ENCODE assay signal across 25 mouse cellular contexts in the genomic region with DNA sequence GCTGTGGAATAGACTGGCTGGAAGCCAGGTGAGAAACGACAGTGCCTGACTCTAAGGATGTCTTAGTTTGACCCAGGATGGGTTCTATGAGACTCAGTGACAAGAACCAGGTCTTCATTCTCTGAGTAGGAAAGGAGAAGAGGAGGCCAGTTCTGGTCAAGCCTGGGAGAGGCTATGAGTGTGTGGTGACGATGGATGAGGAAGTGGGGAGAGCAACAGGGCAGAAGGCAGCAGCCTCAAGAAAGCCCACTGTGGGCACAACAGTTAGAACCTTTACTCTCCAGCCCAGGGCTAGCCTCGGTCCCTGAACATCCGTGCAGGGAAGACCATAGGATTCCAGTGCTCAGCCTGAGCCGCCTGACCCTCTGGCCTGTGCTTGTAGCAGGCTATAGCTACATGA.
DNase-seq lines count a peak whose midpoint lies in the region; ATAC-seq lines count a peak whose summit lies in the region.
"Had no signal": no experiment of that assay in that cellular context is flagged by ENCODE, and none has a peak within 500 bp of the region (broad histone marks: within the 10 kb centered on the region; RNA-seq: fewer than 3 reads in every experiment).

No protein-coding gene starts in this region.

- H3K27ac ChIP-seq in heart, embryonic 10.5 days = 0 out of 2 replicates have a peak overlapping the region, but pooled peaks have one; percentile 7
- no peak overlapping the region for H3K27ac ChIP-seq in midbrain, embryonic 14.5 days (replicated peaks; ENCODE audit: low read depth, low read length)
- H3K27ac ChIP-seq: forebrain, embryonic 10.5 days; gastrocnemius, adult 2 months; heart, adult 2 months; hindbrain, embryonic 10.5 days; hindbrain, embryonic 13.5 days had no signal

- no peaks in the 10 kb centered on the region for H3K9me3 ChIP-seq in heart, embryonic 10.5 days
- no peaks in the 10 kb centered on the region for H3K9me3 ChIP-seq in midbrain, embryonic 14.5 days (ENCODE audit: control insufficient read depth, low read length)
- H3K9me3 ChIP-seq: hindbrain, embryonic 10.5 days; hindbrain, embryonic 13.5 days had no signal

- H3K9ac ChIP-seq in midbrain, embryonic 14.5 days (replicated peaks; ENCODE audit: low read length) = no peak overlapping the region
- H3K9ac ChIP-seq: forebrain, postnatal 0 days; hindbrain, embryonic 13.5 days had no signal

- no peak for DNase-seq in heart, embryonic 10.5 days (ENCODE audit: low spot score)
- DNase-seq in heart, adult 18-20 months = no peak
- no peak for DNase-seq in layer of hippocampus, adult 18-20 months (ENCODE audit: low spot score in 2 of 2)
- no peak for DNase-seq in midbrain, embryonic 14.5 days
- DNase-seq in thymus, postnatal 4 days = no peak
- no peak for DNase-seq in adrenal gland, adult (ENCODE audit: inconsistent age in 2 of 2, low spot score in 1 of 2)
- DNase-seq: adrenal gland, adult 8-10 months; adrenal gland, postnatal 25 days; cerebellum, adult 11-12 months; cerebellum, adult 8-10 months; cerebellum, postnatal 10 days; cerebellum, postnatal 36 days; forebrain, postnatal 0 days; gastrocnemius, adult 2 months; gastrocnemius, postnatal 14 days; heart, adult 2 months had no signal

- no peak overlapping the region for H3K4me2 ChIP-seq in midbrain, embryonic 14.5 days (ENCODE audit: low read length)
- H3K4me2 ChIP-seq: heart, embryonic 11.5 days; hindbrain, embryonic 13.5 days had no signal

- 64% methylated on average over 5 of the region's 5 CpGs for WGBS in heart, embryonic 10.5 days
- 58% methylated on average over 5 of the region's 5 CpGs for WGBS in midbrain, embryonic 14.5 days

- ATAC-seq in hematopoietic stem cell, adult 5-6 weeks (replicated peaks in 1 of 2; ENCODE audit: insufficient read depth in 1 of 2, low FRiP score in 2 of 2, low TSS enrichment in 1 of 2, low read depth in 1 of 2, poor library complexity in 2 of 2, severe bottlenecking in 2 of 2) = peak; percentile 43 to 49; a peak in 2 of 4 replicates
- peak; percentile 55 for ATAC-seq in monocyte, adult 5-6 weeks (replicated peaks; ENCODE audit: insufficient number of reproducible peaks, low FRiP score, low TSS enrichment, poor library complexity, severe bottlenecking)
- ATAC-seq in midbrain, embryonic 14.5 days (ENCODE audit: low FRiP score, low TSS enrichment) = no peak
- ATAC-seq: CD4-positive, CD25-positive, alpha-beta regulatory T cell, adult 4 months; forebrain, embryonic 14.5 days; forebrain, postnatal 0 days; hindbrain, embryonic 16.5 days had no signal

- peaks cover 54% of the 10 kb centered on the region for H3K4me1 ChIP-seq in heart, embryonic 10.5 days
- peaks cover 15% of the 10 kb centered on the region; the same call in 1 of the 2 replicates for H3K4me1 ChIP-seq in midbrain, embryonic 14.5 days (ENCODE audit: control insufficient read depth, insufficient read depth, low read length)

- H3K36me3 ChIP-seq in heart, embryonic 10.5 days = no peaks in the 10 kb centered on the region
- H3K36me3 ChIP-seq in midbrain, embryonic 14.5 days (ENCODE audit: control insufficient read depth, insufficient read depth, low read length) = no peaks in the 10 kb centered on the region
- H3K36me3 ChIP-seq: forebrain, embryonic 10.5 days; hindbrain, embryonic 10.5 days; hindbrain, embryonic 13.5 days had no signal

- H3K27me3 ChIP-seq in heart, embryonic 10.5 days (ENCODE audit: insufficient read depth, poor library complexity, severe bottlenecking) = peaks cover 69% of the 10 kb centered on the region
- peaks cover 9% of the 10 kb centered on the region; the same call in 1 of the 2 replicates for H3K27me3 ChIP-seq in midbrain, embryonic 14.5 days (ENCODE audit: control insufficient read depth, insufficient read depth, low read length)

- H3K4me3 ChIP-seq in heart, embryonic 10.5 days = no peak overlapping the region
- H3K4me3 ChIP-seq in midbrain, embryonic 14.5 days (replicated peaks; ENCODE audit: low read depth, low read length) = no peak overlapping the region
- H3K4me3 ChIP-seq: forebrain, embryonic 10.5 days; gastrocnemius, adult 2 months; heart, adult 2 months; hindbrain, embryonic 10.5 days; hindbrain, embryonic 13.5 days had no signal
